ENCODE assay signal across 13 mouse cellular contexts in genomic region chr2:124971826-124972749, GRCm38 (mm10).
DNase-seq lines count a peak whose midpoint lies in the region; ATAC-seq and TF ChIP-seq lines count a peak whose summit lies in the region.
"Had no signal": no experiment of that assay in that cellular context is flagged by ENCODE, and none has a peak within 500 bp of the region (broad histone marks: within the 10 kb centered on the region; RNA-seq: fewer than 3 reads in every experiment).

No protein-coding gene starts in this region.

- DNase-seq in forebrain, embryonic 10.5 days (ENCODE audit: extremely low spot score, low spot score) = no peak
- DNase-seq in forebrain, postnatal 0 days = no peak
- no peak for DNase-seq in Patski (ENCODE audit: low read depth, low spot score)
- peak; percentile 69 for DNase-seq in midbrain, embryonic 14.5 days
- DNase-seq in adrenal gland, adult 8-10 months = no peak
- no peak for DNase-seq in thymus, postnatal 0 days (ENCODE audit: low spot score)
- DNase-seq: liver had no signal

- H3K9me3 ChIP-seq in forebrain, embryonic 10.5 days = no peaks in the 10 kb centered on the region
- H3K9me3 ChIP-seq in forebrain, postnatal 0 days (ENCODE audit: low read length) = no peaks in the 10 kb centered on the region
- no peaks in the 10 kb centered on the region for H3K9me3 ChIP-seq in intestine, embryonic 15.5 days
- H3K9me3 ChIP-seq in midbrain, embryonic 14.5 days (ENCODE audit: control insufficient read depth, low read length) = no peaks in the 10 kb centered on the region

- no peaks in the 10 kb centered on the region for H3K36me3 ChIP-seq in forebrain, embryonic 10.5 days (replicated peaks)
- H3K36me3 ChIP-seq in forebrain, postnatal 0 days (ENCODE audit: insufficient read depth) = no peaks in the 10 kb centered on the region
- no peaks in the 10 kb centered on the region for H3K36me3 ChIP-seq in intestine, embryonic 15.5 days
- no peaks in the 10 kb centered on the region for H3K36me3 ChIP-seq in midbrain, embryonic 14.5 days (ENCODE audit: control insufficient read depth, insufficient read depth, low read length)
- H3K36me3 ChIP-seq: G1E had no signal

- H3K4me1 ChIP-seq in forebrain, embryonic 10.5 days = peaks cover 6% of the 10 kb centered on the region
- H3K4me1 ChIP-seq in forebrain, postnatal 0 days (ENCODE audit: insufficient read depth) = no peaks in the 10 kb centered on the region
- H3K4me1 ChIP-seq in intestine, embryonic 15.5 days (replicated peaks) = peaks cover 5% of the 10 kb centered on the region; the same call in 1 of the 2 replicates
- peaks cover 12% of the 10 kb centered on the region; the same call in 1 of the 2 replicates for H3K4me1 ChIP-seq in midbrain, embryonic 14.5 days (ENCODE audit: control insufficient read depth, insufficient read depth, low read length)

- CTCF ChIA-PET in Patski (lab: Charles Lee) = interaction anchor here (1.5 kb wide), 1 partner anchor 14 kb away, joined by 3 read pairs; no protein-coding TSS in a partner anchor

- H3K4me2 ChIP-seq in forebrain, postnatal 0 days (ENCODE audit: low read depth) = no peak overlapping the region
- peak overlapping the region; percentile 20 for H3K4me2 ChIP-seq in intestine, embryonic 15.5 days (replicated peaks)
- H3K4me2 ChIP-seq in midbrain, embryonic 14.5 days (ENCODE audit: low read length) = peak overlapping the region; percentile 35
- H3K4me2 ChIP-seq: heart, embryonic 11.5 days had no signal

- no peak for ATAC-seq in forebrain, postnatal 0 days
- ATAC-seq in Patski = peak; percentile 61
- peak; percentile 92 for ATAC-seq in intestine, embryonic 15.5 days
- ATAC-seq in midbrain, embryonic 14.5 days (ENCODE audit: low FRiP score, low TSS enrichment) = peak; percentile 66; the same call in 1 of the 2 replicates
- ATAC-seq in erythroid progenitor cell, adult 5-6 weeks (replicated peaks; ENCODE audit: low FRiP score, poor library complexity, severe bottlenecking) = no peak
- ATAC-seq: forebrain, embryonic 16.5 days had no signal

- no peak for TF ChIP-seq CTCF in forebrain, postnatal 0 days (IDR thresholded peaks at IDR 0.05; ENCODE audit: low read depth)
- TF ChIP-seq CTCF in Patski (IDR thresholded peaks at IDR 0.05) = no peak

- H3K4me3 ChIP-seq in forebrain, embryonic 10.5 days = no peak overlapping the region
- H3K4me3 ChIP-seq in forebrain, postnatal 0 days (ENCODE audit: low read depth, low read length) = no peak overlapping the region
- H3K4me3 ChIP-seq in intestine, embryonic 15.5 days (replicated peaks) = no peak overlapping the region
- H3K4me3 ChIP-seq in midbrain, embryonic 14.5 days (replicated peaks; ENCODE audit: low read depth, low read length) = no peak overlapping the region
- H3K4me3 ChIP-seq: left cerebral cortex, adult 2 months had no signal

- H3K27me3 ChIP-seq in forebrain, embryonic 10.5 days (ENCODE audit: poor library complexity, severe bottlenecking) = no peaks in the 10 kb centered on the region
- H3K27me3 ChIP-seq in forebrain, postnatal 0 days (ENCODE audit: insufficient read depth, low read length) = no peaks in the 10 kb centered on the region
- H3K27me3 ChIP-seq in Patski = no peaks in the 10 kb centered on the region
- no peaks in the 10 kb centered on the region for H3K27me3 ChIP-seq in intestine, embryonic 15.5 days (replicated peaks)
- no peaks in the 10 kb centered on the region for H3K27me3 ChIP-seq in midbrain, embryonic 14.5 days (ENCODE audit: control insufficient read depth, insufficient read depth, low read length)

- in situ Hi-C loops in Patski (cut with MboI; ENCODE audit: low pct_unique_long_range_greater_than_20kb) = no loop called here

- no peak overlapping the region for H3K9ac ChIP-seq in forebrain, postnatal 0 days
- H3K9ac ChIP-seq in intestine, embryonic 15.5 days = no peak overlapping the region
- H3K9ac ChIP-seq in midbrain, embryonic 14.5 days (replicated peaks; ENCODE audit: low read length) = no peak overlapping the region

- 59% methylated on average over 17 of the region's 17 CpGs for WGBS in forebrain, embryonic 10.5 days
- WGBS in forebrain, postnatal 0 days = 47% methylated on average over 17 of the region's 17 CpGs
- 28% methylated on average over 17 of the region's 17 CpGs for WGBS in intestine, embryonic 15.5 days
- 19% methylated on average over 17 of the region's 17 CpGs for WGBS in midbrain, embryonic 14.5 days

- H3K27ac ChIP-seq in forebrain, embryonic 10.5 days = 0 out of 2 replicates have a peak overlapping the region, but pooled peaks have one; percentile 20
- H3K27ac ChIP-seq in forebrain, postnatal 0 days (ENCODE audit: low read depth, low read length) = no peak overlapping the region
- no peak overlapping the region for H3K27ac ChIP-seq in intestine, embryonic 15.5 days
- H3K27ac ChIP-seq in midbrain, embryonic 14.5 days (replicated peaks; ENCODE audit: low read depth, low read length) = peak overlapping the region; percentile 67
- H3K27ac ChIP-seq: left cerebral cortex, adult 2 months had no signal

- POLR2A ChIA-PET in Patski (lab: Charles Lee) = interaction anchor here (0.6 to 0.8 kb wide), 2 partner anchors 22 to 24 kb away, joined by 3 read pairs; no protein-coding TSS in a partner anchor

Comparison
In these comparisons a context has a peak if more than half of its experiments do, and no peak if none do; other contexts are left out.
1. H3K27ac ChIP-seq: peak in forebrain, embryonic 10.5 days (single experiment) and midbrain, embryonic 14.5 days (single experiment); none in forebrain, postnatal 0 days (single experiment) and intestine, embryonic 15.5 days (single experiment).
2. ATAC-seq: peak in Patski (single experiment), intestine, embryonic 15.5 days (single experiment) and midbrain, embryonic 14.5 days (single experiment); none in forebrain, postnatal 0 days (single experiment) and erythroid progenitor cell, adult 5-6 weeks (single experiment).